Mouse (Mus musculus): Measurements from ENCODE around the gene Lrrc4.

DNA sequence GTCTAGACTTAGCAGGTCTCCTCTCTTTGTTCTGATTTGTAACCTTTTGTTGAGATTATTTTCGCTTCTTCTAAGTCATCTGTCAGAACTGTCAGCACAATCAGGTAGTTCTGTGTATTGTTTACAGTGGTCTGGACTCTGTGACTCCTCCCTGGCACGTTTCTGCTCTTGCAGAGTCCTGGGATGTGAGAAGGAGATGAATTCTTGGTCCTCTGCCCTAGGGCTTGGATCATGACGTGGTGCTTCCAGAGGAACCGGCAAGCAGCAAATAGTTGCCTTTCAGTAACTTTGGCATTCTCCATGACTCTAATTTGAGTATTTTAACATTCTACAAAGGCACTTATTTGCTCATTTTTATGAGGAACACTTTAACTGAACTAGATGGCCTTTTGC lies 113.7 kb downstream of the Lrrc4 start:
- no peak for TF ChIP-seq CTCF (IDR thresholded peaks at IDR 0.05; ENCODE audit: control insufficient read depth, insufficient read depth, low read length)
- TF ChIP-seq POLR2A (IDR thresholded peaks at IDR 0.05; ENCODE audit: borderline replicate concordance, control insufficient read depth, low read depth, low read length) = no peak
